Mouse (Mus musculus): ENCODE measurements around the gene Gast. TPM values are rescaled to one million over a fixed set of nuclear protein-coding genes. Genes with fewer than 3 reads are reported as not detected.

Gene Gast
- total RNA-seq, 2 experiments from 2014 or later: not detected

Other genes starting within 250 kb of the Gast start
- gene Krt32, start 246.2 kb upstream of the Gast start, total RNA-seq (2015; ENCODE audit: low replicate concordance): not detected in 2 replicates
- not detected in 2 replicates for gene Krt32, start 246.2 kb upstream of the Gast start, total RNA-seq (2017; ENCODE audit: low replicate concordance)
- gene Krt35, start 238.2 kb upstream of the Gast start, total RNA-seq (2015; ENCODE audit: low replicate concordance): not detected in 2 replicates
- not detected in 2 replicates for gene Krt35, start 238.2 kb upstream of the Gast start, total RNA-seq (2017; ENCODE audit: low replicate concordance)
- not detected in 2 replicates for gene Krt36, start 228.8 kb upstream of the Gast start, total RNA-seq (2015; ENCODE audit: low replicate concordance)
- gene Krt36, start 228.8 kb upstream of the Gast start, total RNA-seq (2017; ENCODE audit: low replicate concordance): not detected in 2 replicates
- gene Krt13, start 212.8 kb upstream of the Gast start, total RNA-seq (2015; ENCODE audit: low replicate concordance): not detected in 2 replicates
- gene Krt13, start 212.8 kb upstream of the Gast start, total RNA-seq (2017; ENCODE audit: low replicate concordance): not detected in 2 replicates
- gene Krt15, start 198.5 kb upstream of the Gast start, total RNA-seq (2015; ENCODE audit: low replicate concordance): not detected in 2 replicates
- gene Krt15, start 198.5 kb upstream of the Gast start, total RNA-seq (2017; ENCODE audit: low replicate concordance): not detected in 2 replicates
- not detected in 2 replicates for gene Krt19, start 185.7 kb upstream of the Gast start, total RNA-seq (2015; ENCODE audit: low replicate concordance)
- not detected in 2 replicates for gene Krt19, start 185.7 kb upstream of the Gast start, total RNA-seq (2017; ENCODE audit: low replicate concordance)
- gene Krt9, start 141.2 kb upstream of the Gast start, total RNA-seq (2015; ENCODE audit: low replicate concordance): not detected in 2 replicates
- 0.28 TPM in 1 of 2 replicates, not detected in the other for gene Krt9, start 141.2 kb upstream of the Gast start, total RNA-seq (2017; ENCODE audit: low replicate concordance)
- not detected in 2 replicates for gene Krt14, start 126.9 kb upstream of the Gast start, total RNA-seq (2015; ENCODE audit: low replicate concordance)
- not detected in 2 replicates for gene Krt14, start 126.9 kb upstream of the Gast start, total RNA-seq (2017; ENCODE audit: low replicate concordance)
- not detected in 2 replicates for gene Krt16, start 85.5 kb upstream of the Gast start, total RNA-seq (2015; ENCODE audit: low replicate concordance)
- not detected in 2 replicates for gene Krt16, start 85.5 kb upstream of the Gast start, total RNA-seq (2017; ENCODE audit: low replicate concordance)
- gene Krt17, start 73.4 kb upstream of the Gast start, total RNA-seq (2015; ENCODE audit: low replicate concordance): not detected in 2 replicates
- gene Krt17, start 73.4 kb upstream of the Gast start, total RNA-seq (2017; ENCODE audit: low replicate concordance): not detected in 2 replicates
- not detected in 2 replicates for gene Krt42, start 64.5 kb upstream of the Gast start, total RNA-seq (2015; ENCODE audit: low replicate concordance)
- gene Krt42, start 64.5 kb upstream of the Gast start, total RNA-seq (2017; ENCODE audit: low replicate concordance): not detected in 2 replicates
- 580 and 688 TPM in 2 replicates for gene Eif1, start 14.5 kb upstream of the Gast start, total RNA-seq (2015; ENCODE audit: low replicate concordance)
- 168 and 350 TPM in 2 replicates for gene Eif1, start 14.5 kb upstream of the Gast start, total RNA-seq (2017; ENCODE audit: low replicate concordance)
- not detected in 2 replicates for gene Hap1, start 21.7 kb downstream of the Gast start, total RNA-seq (2015; ENCODE audit: low replicate concordance)
- gene Hap1, start 21.7 kb downstream of the Gast start, total RNA-seq (2017; ENCODE audit: low replicate concordance): not detected in 2 replicates
- gene Jup, start 63.4 kb downstream of the Gast start, total RNA-seq (2015; ENCODE audit: low replicate concordance): 1.5 and 2.3 TPM in 2 replicates
- gene Jup, start 63.4 kb downstream of the Gast start, total RNA-seq (2017; ENCODE audit: low replicate concordance): 0.28 and 1.8 TPM in 2 replicates
- not detected in 2 replicates for gene P3h4, start 80.4 kb downstream of the Gast start, total RNA-seq (2015; ENCODE audit: low replicate concordance)
- not detected in 2 replicates for gene P3h4, start 80.4 kb downstream of the Gast start, total RNA-seq (2017; ENCODE audit: low replicate concordance)
- not detected in 2 replicates for gene Fkbp10, start 81.3 kb downstream of the Gast start, total RNA-seq (2015; ENCODE audit: low replicate concordance)
- not detected in 2 replicates for gene Fkbp10, start 81.3 kb downstream of the Gast start, total RNA-seq (2017; ENCODE audit: low replicate concordance)
- 2.1 and 10.0 TPM in 2 replicates for gene Nt5c3b, start 107.4 kb downstream of the Gast start, total RNA-seq (2015; ENCODE audit: low replicate concordance)
- gene Nt5c3b, start 107.4 kb downstream of the Gast start, total RNA-seq (2017; ENCODE audit: low replicate concordance): 1.7 and 6.3 TPM in 2 replicates
- gene Klhl10, start 107.5 kb downstream of the Gast start, total RNA-seq (2015; ENCODE audit: low replicate concordance): not detected in 2 replicates
- gene Klhl10, start 107.5 kb downstream of the Gast start, total RNA-seq (2017; ENCODE audit: low replicate concordance): not detected in 2 replicates
- 2.3 and 3.7 TPM in 2 replicates for gene Klhl11, start 138.3 kb downstream of the Gast start, total RNA-seq (2015; ENCODE audit: low replicate concordance)
- 5.3 and 7.2 TPM in 2 replicates for gene Klhl11, start 138.3 kb downstream of the Gast start, total RNA-seq (2017; ENCODE audit: low replicate concordance)
- 29.0 and 34.4 TPM in 2 replicates for gene Acly, start 193.6 kb downstream of the Gast start, total RNA-seq (2015; ENCODE audit: low replicate concordance)
- gene Acly, start 193.6 kb downstream of the Gast start, total RNA-seq (2017; ENCODE audit: low replicate concordance): 16.2 and 28.4 TPM in 2 replicates
- not detected in 2 replicates for gene Ttc25, start 211.2 kb downstream of the Gast start, total RNA-seq (2015; ENCODE audit: low replicate concordance)
- gene Ttc25, start 211.2 kb downstream of the Gast start, total RNA-seq (2017; ENCODE audit: low replicate concordance): not detected in 2 replicates
- gene Cnp, start 240.5 kb downstream of the Gast start, total RNA-seq (2015; ENCODE audit: low replicate concordance): 1.5 and 1.9 TPM in 2 replicates
- gene Cnp, start 240.5 kb downstream of the Gast start, total RNA-seq (2017; ENCODE audit: low replicate concordance): 4.3 and 4.5 TPM in 2 replicates

Data from erythroblast, adult 5-6 weeks (primary cell).